Mouse (Mus musculus): ENCODE measurements around the gene Gsta2. TPM values are rescaled to one million over a fixed set of nuclear protein-coding genes. Genes with fewer than 3 reads are reported as not detected.
"Not testable (repeated sequence)": the region's sequence is repeated elsewhere in the genome, so short reads cannot be mapped to it uniquely, and the experiment has no call there.

Gene Gsta2
- total RNA-seq, 2 experiments from 2014 or later, result not detected

DNA sequence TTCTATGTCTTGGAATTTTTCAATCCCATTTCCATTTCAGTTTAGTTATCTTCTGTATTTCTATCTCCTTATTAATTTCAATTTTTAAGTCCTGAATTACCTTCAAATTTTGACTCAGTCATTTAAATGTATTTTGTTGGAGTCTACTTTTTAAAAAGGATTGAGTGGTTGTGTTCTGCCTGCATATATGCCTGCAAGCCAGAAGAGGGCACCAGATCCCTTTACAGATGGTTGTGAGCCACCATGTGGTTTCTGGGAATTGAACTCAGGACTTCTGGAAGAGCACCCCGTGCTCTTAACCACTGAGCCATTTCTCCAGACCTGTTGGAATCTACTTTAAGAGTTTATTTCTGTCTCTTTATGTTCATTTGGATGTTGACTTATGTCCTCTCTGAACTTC lies 36.1 kb downstream of the Gsta2 start:
- intact Hi-C loops (cut with DNase I), result no loop called here
- DNase-seq, result peak in 1 of 2 experiments; percentile 10

DNA sequence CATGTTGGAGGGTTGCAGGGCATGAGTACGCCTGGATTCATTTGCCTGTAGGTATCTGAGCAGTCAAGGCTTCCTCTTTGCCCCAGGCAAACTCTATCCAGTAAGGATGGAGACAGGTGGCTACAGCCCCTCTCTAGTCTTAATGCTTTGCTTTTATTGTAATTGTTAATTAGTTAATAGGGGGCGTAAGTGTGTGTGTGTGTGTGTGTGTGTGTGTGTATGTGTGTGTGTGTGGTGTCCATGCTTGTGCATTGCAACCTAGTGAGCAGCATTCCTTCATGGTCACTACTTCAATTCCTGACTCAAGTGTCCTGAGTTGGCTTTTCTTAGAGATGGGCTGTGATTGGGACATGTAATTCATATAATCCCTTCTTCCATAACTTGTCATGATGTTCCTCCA lies 40.9 kb downstream of the Gsta2 start, which contains the start of gene Omt2a:
TSS of gene Omt2a (minus strand) at position 101 of the 400 bp plus-strand sequence.
- DNase-seq, result no peak
- intact Hi-C loops (cut with DNase I), result no loop called here

DNA sequence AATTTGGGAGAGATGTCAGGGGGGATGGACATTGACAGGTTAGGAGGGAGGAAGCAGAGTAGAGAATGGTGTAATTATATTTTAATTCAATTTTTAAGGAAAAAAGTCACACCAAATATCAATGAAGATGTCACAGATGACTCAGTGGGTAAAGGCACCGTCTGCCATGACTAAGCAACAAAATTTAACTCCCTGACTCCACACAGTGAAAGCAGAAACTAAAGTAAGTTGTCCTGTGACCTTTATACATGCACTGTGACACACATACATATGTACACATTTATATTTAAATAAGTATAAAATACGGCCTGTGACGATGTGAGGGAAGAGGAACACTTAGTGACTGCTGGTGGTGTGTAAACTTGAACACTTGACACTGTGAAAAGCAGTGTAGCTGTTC lies 47.5 kb downstream of the Gsta2 start:
- DNase-seq; intact Hi-C loops (cut with DNase I): not testable (repeated sequence)

DNA sequence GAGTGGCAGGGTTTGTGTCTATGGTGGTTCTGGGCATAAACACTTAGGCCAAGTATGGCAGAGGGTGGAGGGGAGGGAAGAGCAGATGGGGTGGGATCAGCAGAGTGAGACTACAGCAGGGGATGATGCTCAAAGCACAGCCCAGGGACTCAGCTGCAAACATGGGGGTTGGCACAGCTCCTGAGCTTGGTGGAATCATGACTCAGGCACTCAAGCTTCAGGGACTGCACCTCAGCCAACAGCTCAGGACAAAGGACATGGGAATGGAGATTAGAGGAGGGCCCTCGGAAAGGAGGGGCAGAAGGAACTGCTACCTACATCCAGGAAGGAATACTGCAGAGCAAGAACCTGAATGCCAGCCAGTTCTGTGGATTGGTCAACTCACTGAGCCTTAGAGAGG lies 56.4 kb downstream of the Gsta2 start:
- intact Hi-C loops (cut with DNase I), result loop anchor here (5.0 kb wide), 1 partner anchor 43 kb away; no protein-coding TSS in a partner anchor

DNA sequence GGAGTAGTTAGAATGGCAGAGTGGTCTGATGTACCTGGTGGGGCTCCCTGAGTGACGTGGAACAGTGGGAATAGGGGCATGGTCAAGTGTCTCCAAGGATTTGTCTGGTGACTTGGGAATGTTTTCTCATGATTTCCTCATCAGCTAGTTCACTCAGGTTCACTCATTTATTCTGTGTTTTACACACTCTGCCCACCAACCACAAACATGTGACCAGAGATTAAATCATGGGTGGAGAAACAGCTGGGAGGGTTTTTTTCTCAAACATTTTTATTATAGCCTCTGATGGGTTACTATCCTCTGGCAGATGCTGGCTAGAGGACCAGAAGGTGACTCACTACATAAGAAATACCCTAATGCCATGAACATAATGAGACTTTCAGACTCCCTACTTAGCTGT lies 57.4 kb downstream of the Gsta2 start:
- intact Hi-C loops (cut with DNase I), result loop anchor here (5.0 kb wide), 1 partner anchor 44 kb away; no protein-coding TSS in a partner anchor
- no peak for DNase-seq

More for the DNA sequence above, 56.4 kb downstream of the Gsta2 start:
- DNase-seq, result not testable (repeated sequence)

DNA sequence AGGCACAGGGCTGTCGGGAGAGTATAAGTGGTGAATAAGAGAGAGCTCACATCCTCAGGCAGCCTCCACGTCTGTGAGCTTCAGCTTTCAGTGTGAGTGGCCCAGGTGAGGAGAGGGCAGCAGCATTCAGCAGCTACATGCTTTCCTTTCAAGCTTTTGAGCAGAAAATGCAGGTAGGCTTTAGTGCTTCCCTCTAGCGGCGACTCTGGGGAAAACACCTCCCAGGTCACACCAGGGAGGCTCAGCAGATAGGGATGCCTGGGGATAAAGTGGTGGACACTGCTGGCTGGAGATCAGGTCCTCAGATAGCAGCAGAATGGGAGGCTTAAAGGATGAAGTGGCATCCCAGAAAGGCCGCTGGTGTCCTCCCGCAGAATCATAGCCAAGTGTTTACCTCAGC lies 59.5 kb downstream of the Gsta2 start:
- DNase-seq, result peak; percentile 16 to 42
- intact Hi-C loops (cut with DNase I), result loop anchor here (5.0 kb wide), 1 partner anchor 46 kb away; no protein-coding TSS in a partner anchor

DNA sequence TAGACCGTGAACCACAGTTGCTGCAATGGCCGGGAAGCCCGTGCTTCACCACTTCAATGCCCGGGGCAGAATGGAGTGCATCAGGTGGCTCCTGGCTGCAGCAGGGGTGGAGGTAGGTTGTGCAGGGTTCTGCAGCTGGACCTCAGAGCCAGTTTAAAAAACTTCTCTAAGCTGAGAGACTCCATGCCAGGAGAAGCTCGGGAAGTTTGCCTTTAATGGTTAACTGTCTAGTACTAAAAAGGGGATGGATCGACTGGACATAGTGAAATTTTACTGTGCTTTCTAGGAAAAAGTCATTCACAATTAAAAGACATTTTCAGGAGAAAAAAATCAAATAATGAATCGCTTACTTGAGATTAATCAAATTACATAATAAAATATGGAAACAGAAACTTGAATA lies 60.8 kb downstream of the Gsta2 start:
- intact Hi-C loops (cut with DNase I), result loop anchor here (5.0 kb wide), 1 partner anchor 48 kb away; no protein-coding TSS in a partner anchor
- not testable (repeated sequence) for DNase-seq

DNA sequence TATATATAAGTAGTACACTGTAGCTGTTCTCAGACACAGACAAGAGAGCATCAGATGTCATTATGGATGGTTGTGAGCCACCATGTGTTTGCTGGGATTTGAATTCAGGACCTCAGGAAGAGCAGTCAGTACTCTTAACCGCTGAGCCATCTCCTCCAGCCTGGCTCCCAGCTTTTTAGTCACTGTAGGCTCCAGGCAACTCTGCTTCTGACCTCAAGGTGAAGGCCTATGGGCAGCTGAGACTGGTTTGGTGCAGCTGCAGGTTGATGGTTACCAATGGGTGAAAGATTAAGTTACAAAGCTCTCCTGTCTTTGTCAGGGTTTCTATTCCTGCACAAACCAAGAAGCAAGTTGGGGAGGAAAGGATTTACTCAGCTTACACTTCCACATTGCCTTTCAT lies 61.9 kb downstream of the Gsta2 start:
- intact Hi-C loops (cut with DNase I), result not testable (repeated sequence)

DNA sequence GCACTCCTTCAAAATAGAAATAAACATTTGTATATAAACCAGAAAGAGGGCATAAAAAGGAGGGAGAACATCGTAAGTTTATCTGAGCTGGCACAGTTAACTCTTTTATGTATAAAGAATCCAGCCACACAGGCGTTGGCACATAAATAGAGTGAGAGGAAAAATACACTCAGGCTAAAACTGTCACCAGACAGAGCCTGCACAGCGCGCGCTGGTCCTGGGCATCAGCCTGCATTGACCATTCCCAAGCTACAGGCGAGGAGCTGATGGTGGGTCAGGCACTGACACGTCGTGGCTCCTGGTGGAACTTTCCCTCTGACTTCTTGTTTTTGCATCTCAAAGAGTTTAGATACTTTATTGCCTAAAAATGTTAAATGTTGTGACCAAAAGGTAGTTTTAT lies 63.1 kb downstream of the Gsta2 start:
- intact Hi-C loops (cut with DNase I), result not testable (repeated sequence)

More for the DNA sequence above, 61.9 kb downstream of the Gsta2 start:
- not testable (repeated sequence) for DNase-seq

DNA sequence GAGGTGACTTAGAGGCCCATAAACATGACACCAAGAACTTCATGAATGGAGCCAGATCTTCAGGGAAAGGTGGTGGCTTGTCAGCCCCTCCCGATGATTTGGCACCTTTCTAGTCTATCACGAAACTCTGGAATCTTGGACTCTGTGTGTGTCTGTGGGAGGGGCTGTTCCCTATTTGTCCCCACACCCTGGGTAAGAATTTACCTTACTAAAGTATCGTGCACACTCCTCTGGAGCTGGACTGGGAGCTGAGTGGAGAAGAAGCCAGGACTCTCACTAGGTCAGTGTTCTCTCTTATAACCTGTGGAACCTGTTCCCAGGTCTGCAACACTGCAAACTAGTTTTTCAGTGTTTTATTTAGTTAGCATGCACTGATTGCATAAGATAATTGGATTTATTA lies 65.9 kb downstream of the Gsta2 start, which contains the start of gene Gm10639:
TSS of gene Gm10639 (plus strand) at position 201 of the 400 bp plus-strand sequence.
- intact Hi-C loops (cut with DNase I); DNase-seq: not testable (repeated sequence)

More for the DNA sequence above, 63.1 kb downstream of the Gsta2 start:
- not testable (repeated sequence) for DNase-seq

DNA sequence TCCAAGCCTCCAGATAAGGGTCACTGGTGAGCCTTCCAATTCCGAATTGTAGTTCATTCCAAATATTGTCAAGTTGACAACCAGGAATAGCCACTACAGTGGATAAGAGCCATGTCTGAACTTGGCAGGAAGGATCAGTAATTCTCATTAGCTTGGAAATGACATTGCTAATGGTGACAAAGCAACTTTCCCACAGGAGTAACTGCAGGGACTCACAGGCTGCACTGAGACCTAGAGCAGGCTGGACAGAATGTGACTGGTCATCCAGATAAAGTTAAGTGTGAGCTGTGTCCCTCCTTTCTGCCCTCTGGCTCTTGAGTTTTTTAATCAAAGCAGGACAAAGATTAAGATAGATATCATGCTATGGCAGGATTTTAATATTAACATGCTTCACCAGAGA lies 66.5 kb downstream of the Gsta2 start:
- intact Hi-C loops (cut with DNase I), result not testable (repeated sequence)

DNA sequence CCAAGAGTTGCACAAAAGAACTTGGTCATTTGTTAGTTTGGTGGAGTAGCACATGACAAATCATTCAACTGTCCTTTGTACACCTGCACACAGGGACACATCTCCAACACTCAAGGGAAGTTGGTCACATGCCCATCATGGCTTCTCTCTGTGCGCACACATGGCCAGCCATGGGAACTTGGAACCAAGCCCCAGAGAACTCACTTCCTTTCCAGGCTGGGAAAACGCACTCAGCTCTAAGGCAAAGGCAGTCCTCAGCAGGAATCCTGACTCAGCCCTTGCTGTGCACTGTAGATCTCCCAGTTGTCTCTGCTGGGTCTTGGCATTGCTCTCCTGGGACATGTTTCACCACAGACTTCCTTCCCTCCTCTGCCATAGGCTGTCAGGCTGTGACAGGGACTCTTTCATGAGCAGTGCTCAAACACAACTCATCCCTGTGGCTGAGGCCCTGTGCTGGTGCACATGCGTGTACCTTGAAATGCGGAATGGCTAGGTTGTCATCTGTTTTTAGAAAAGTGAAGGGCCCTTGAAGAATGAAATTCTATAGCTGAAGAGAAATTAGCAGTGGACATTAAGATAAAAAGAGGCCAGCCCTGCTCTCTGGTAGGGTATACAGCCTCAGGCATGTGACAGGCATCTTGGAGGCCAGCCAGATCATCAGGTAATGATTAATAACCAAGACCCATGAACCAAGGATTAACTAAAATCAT lies 73.4 kb downstream of the Gsta2 start:
- intact Hi-C loops (cut with DNase I), result not testable (repeated sequence)
- DNase-seq, result peak; percentile 5 to 9

More for the DNA sequence above, 66.5 kb downstream of the Gsta2 start:
- DNase-seq, result not testable (repeated sequence)

Other genes with a start within 250 kb of the Gsta2 start
- gene Fbxo9, start 246.7 kb downstream of the Gsta2 start, total RNA-seq (2021), result 10 to 100 TPM; 88.6 to 90.3 TPM
- gene Ick, start 246.6 kb downstream of the Gsta2 start, total RNA-seq (2021), result 10 to 100 TPM; 21.5 to 23.0 TPM
- 10 to 100 TPM; 57.3 to 60.8 TPM for gene Gsta4, start 173.0 kb downstream of the Gsta2 start, total RNA-seq (2021)
- gene Gsta1, start 125.1 kb downstream of the Gsta2 start, total RNA-seq (2021), result under 1 TPM in 1 of 2 experiments, not detected in 1; 0.55 TPM
- not detected for gene Gm3776, start 98.7 kb downstream of the Gsta2 start, total RNA-seq (2021)
- not detected for gene Gm10639, start 65.9 kb downstream of the Gsta2 start, total RNA-seq (2021)
- not detected for gene Omt2a, start 41.0 kb downstream of the Gsta2 start, total RNA-seq (2021)
- not detected for gene Omt2b, start 28.2 kb downstream of the Gsta2 start, total RNA-seq (2021)
- not detected for gene Dppa5a, start 12.4 kb upstream of the Gsta2 start, total RNA-seq (2021)
- gene Ooep, start 22.9 kb upstream of the Gsta2 start, total RNA-seq (2021), result not detected
- gene Ddx43, start 40.0 kb upstream of the Gsta2 start, total RNA-seq (2021), result not detected
- 1 to 10 TPM in 1 of 2 experiments, under 1 TPM in 1; 0.96 to 1.1 TPM for gene Cgas, start 87.4 kb upstream of the Gsta2 start, total RNA-seq (2021)
- gene Mto1, start 92.4 kb upstream of the Gsta2 start, total RNA-seq (2021), result 10 to 100 TPM; 18.9 to 21.8 TPM
- gene Gm17324, start 93.0 kb upstream of the Gsta2 start, total RNA-seq (2021), result not detected
- 1,000 to 10,000 TPM; 3,592 to 3,750 TPM for gene Eef1a1, start 133.4 kb upstream of the Gsta2 start, total RNA-seq (2021)
- gene Slc17a5, start 232.3 kb upstream of the Gsta2 start, total RNA-seq (2021), result 1 to 10 TPM; 7.6 to 7.7 TPM

All from heart, postnatal 10 days (tissue).